20 mouse cellular contexts compared by ENCODE assay signal in the genomic region with DNA sequence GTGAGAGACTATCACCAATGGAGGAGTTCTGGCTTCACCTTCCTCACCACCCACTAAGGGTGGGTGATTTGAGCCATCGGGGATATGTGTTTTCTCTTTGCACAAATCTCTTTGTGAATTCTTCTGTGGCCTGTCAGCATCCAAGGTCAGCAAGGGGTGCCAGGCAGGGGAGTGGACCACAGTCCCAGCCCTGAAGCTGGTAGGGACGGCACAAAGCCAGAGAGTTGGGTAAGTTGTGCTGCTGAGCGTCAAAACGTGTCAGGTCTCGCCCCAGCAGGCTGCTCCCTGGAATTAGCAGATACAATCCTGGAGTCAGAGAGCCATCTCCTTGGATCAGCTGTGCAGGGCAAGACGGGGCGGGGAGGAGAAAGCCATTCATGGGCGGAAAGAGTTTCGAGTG.
DNase-seq lines count a peak whose midpoint lies in the region.
"Had no signal": no experiment of that assay in that cellular context is flagged by ENCODE, and none has a peak within 500 bp of the region (broad histone marks: within the 10 kb centered on the region; RNA-seq: fewer than 3 reads in every experiment).

No protein-coding gene starts in this region.

- DNase-seq in adrenal gland, adult (ENCODE audit: inconsistent age in 2 of 2, low spot score in 1 of 2): peak; percentile 70 to 78
- DNase-seq in adrenal gland, adult 18-20 months (ENCODE audit: low spot score in 2 of 2): no peak
- DNase-seq in heart, embryonic 10.5 days (ENCODE audit: low spot score): no peak
- DNase-seq in heart, adult 18-20 months: no peak
- DNase-seq in urinary bladder, postnatal 25 days (ENCODE audit: low spot score): peak; percentile 20
- no peak for DNase-seq in urinary bladder, adult 2 months (ENCODE audit: low spot score)
- no peak for DNase-seq in limb, embryonic 10.5 days (ENCODE audit: low spot score)
- DNase-seq in left cerebral cortex, postnatal 10 days (ENCODE audit: extremely low spot score in 1 of 2, low spot score in 2 of 2): no peak
- DNase-seq: B cell, adult 2 months; cerebellum, adult 11 months; cerebellum, adult 8-10 months; cerebellum, postnatal 36 days; gastrocnemius, postnatal 14 days; heart, adult 2 months had no signal

- intact Hi-C loops in left cerebral cortex, postnatal 10 days (cut with DNase I): no loop called here

- peaks cover 37% of the 10 kb centered on the region for H3K4me1 ChIP-seq in heart, embryonic 10.5 days
- peaks cover 13% of the 10 kb centered on the region for H3K4me1 ChIP-seq in limb, embryonic 10.5 days

- no peaks in the 10 kb centered on the region for H3K36me3 ChIP-seq in heart, embryonic 10.5 days
- no peaks in the 10 kb centered on the region for H3K36me3 ChIP-seq in limb, embryonic 10.5 days
- H3K36me3 ChIP-seq: embryonic facial prominence, embryonic 13.5 days; forebrain, embryonic 12.5 days; G1E; heart, embryonic 12.5 days; hindbrain, embryonic 10.5 days had no signal

- no peak overlapping the region for H3K4me3 ChIP-seq in heart, embryonic 10.5 days
- H3K4me3 ChIP-seq in limb, embryonic 10.5 days: no peak overlapping the region
- H3K4me3 ChIP-seq: embryonic facial prominence, embryonic 13.5 days; forebrain, embryonic 12.5 days; heart, adult 2 months; heart, embryonic 12.5 days; hindbrain, embryonic 10.5 days had no signal

- no peaks in the 10 kb centered on the region for H3K9me3 ChIP-seq in heart, embryonic 10.5 days
- no peaks in the 10 kb centered on the region for H3K9me3 ChIP-seq in limb, embryonic 10.5 days (replicated peaks)
- H3K9me3 ChIP-seq: embryonic facial prominence, embryonic 13.5 days; forebrain, embryonic 12.5 days; heart, embryonic 12.5 days; hindbrain, embryonic 10.5 days had no signal

- H3K27ac ChIP-seq in heart, embryonic 10.5 days: 0 out of 2 replicates have a peak overlapping the region, but pooled peaks have one; percentile 0
- peak overlapping the region; percentile 11; the same call in 1 of the 2 replicates for H3K27ac ChIP-seq in limb, embryonic 10.5 days
- H3K27ac ChIP-seq: embryonic facial prominence, embryonic 13.5 days; forebrain, embryonic 12.5 days; heart, adult 2 months; hindbrain, embryonic 14.5 days had no signal

- H3K27me3 ChIP-seq in heart, embryonic 10.5 days (ENCODE audit: insufficient read depth, poor library complexity, severe bottlenecking): no peaks in the 10 kb centered on the region
- no peaks in the 10 kb centered on the region for H3K27me3 ChIP-seq in limb, embryonic 10.5 days (ENCODE audit: low read depth, poor library complexity, severe bottlenecking)
- H3K27me3 ChIP-seq: embryonic facial prominence, embryonic 13.5 days; heart, embryonic 12.5 days had no signal

- WGBS in heart, embryonic 10.5 days: 63% methylated on average over 9 of the region's 9 CpGs
- WGBS in limb, embryonic 10.5 days: 75% methylated on average over 9 of the region's 9 CpGs

Comparison
In these comparisons a context has a peak if more than half of its experiments do, and no peak if none do; other contexts are left out.
1. DNase-seq: peak in adrenal gland, adult (2 of 2) and urinary bladder, postnatal 25 days (single experiment); none in adrenal gland, adult 18-20 months (0 of 2), heart, embryonic 10.5 days (single experiment), heart, adult 18-20 months (0 of 2), urinary bladder, adult 2 months (single experiment), limb, embryonic 10.5 days (single experiment) and left cerebral cortex, postnatal 10 days (0 of 2).